Mouse (Mus musculus): ENCODE measurements around the gene Arfip1. TPM values are rescaled to one million over a fixed set of nuclear protein-coding genes. Genes with fewer than 3 reads are reported as not detected.

Arfip1 gene
- total and polyA plus RNA-seq, 2 experiments from 2014 or later, result 10.9 to 42.1 TPM

DNA sequence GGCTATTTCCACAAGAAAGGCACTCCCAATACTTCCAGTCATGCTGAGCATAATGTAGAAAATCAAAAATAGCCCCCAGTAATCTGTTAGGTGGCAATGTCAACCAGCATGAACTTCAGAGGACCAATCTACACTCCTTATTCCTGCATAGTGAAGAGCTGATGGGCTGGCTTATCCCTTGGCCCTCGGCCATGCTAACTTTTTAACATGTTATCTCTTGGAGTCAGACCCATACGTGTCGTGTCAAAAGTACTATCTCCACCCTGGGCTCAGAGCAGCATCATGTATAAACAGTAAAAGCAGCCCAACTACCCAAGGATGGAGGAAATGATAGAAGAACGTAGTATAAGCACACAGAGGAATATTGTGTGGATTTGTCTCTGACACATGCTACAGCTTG lies 111.3 kb downstream of the Arfip1 start:
- Histone ChIP-seq H3K27ac (ENCODE audit: low read depth) (no peak overlapping the region), H3K27me3 (ENCODE audit: control insufficient read depth, insufficient read depth, low read length) (peaks cover 10% of the 10 kb centered on the region; the same call in 1 of the 2 replicates)

DNA sequence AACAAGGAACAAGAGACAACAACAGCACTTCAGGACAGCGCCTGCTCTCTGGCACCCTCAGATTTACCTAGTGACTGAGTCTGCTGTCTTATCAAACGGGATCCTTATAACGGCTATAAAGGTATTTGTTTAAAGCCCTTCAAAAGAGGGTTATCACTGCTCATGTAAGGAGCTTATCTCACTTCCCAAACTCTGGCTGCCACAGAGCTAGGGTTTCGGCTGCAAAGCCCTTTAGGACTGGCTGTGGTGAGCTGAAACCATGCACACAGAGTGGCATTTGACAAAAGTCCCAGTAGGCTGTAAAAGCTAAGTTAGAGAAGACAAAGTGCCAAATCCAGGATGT lies 114.3 kb downstream of the Arfip1 start:
- Histone ChIP-seq H3K4me3 (ENCODE audit: low read depth, low read length) (no peak overlapping the region), H3K4me1 (ENCODE audit: control insufficient read depth, insufficient read depth) (peaks cover 25% of the 10 kb centered on the region; the same call in 1 of the 2 replicates), H3K9ac (replicated peaks; ENCODE audit: low read depth, low read length) (no peak overlapping the region), H3K9me3 (replicated peaks; ENCODE audit: control insufficient read depth, low read length) (no peaks in the 10 kb centered on the region), H3K36me3 (replicated peaks; ENCODE audit: control insufficient read depth, insufficient read depth, low read length) (no peaks in the 10 kb centered on the region), H3K27me3 (ENCODE audit: control insufficient read depth, insufficient read depth, low read length) (no peaks in the 10 kb centered on the region), H3K27ac (ENCODE audit: low read depth) (no peak overlapping the region), H3K4me2 (ENCODE audit: low read depth, low read length) (no peak overlapping the region)
- TF ChIP-seq EP300 (IDR thresholded peaks at IDR 0.05; ENCODE audit: low read depth) (no peak), CTCF (IDR thresholded peaks at IDR 0.05; ENCODE audit: low read depth) (no peak)
- no peak for DNase-seq (ENCODE audit: low spot score)
- 29% methylated on average over 4 of the region's 4 CpGs for WGBS
- no peak for ATAC-seq (ENCODE audit: insufficient read depth, low read depth)

More for the DNA sequence above, 111.3 kb downstream of the Arfip1 start:
- Histone ChIP-seq H3K4me3 (ENCODE audit: low read depth, low read length) (no peak overlapping the region), H3K4me1 (ENCODE audit: control insufficient read depth, insufficient read depth) (peaks cover 26% of the 10 kb centered on the region; the same call in 1 of the 2 replicates), H3K9me3 (replicated peaks; ENCODE audit: control insufficient read depth, low read length) (no peaks in the 10 kb centered on the region), H3K4me2 (ENCODE audit: low read depth, low read length) (no peak overlapping the region), H3K36me3 (replicated peaks; ENCODE audit: control insufficient read depth, insufficient read depth, low read length) (no peaks in the 10 kb centered on the region), H3K9ac (replicated peaks; ENCODE audit: low read depth, low read length) (no peak overlapping the region)
- TF ChIP-seq CTCF (IDR thresholded peaks at IDR 0.05; ENCODE audit: low read depth), result no peak
- TF ChIP-seq EP300 (IDR thresholded peaks at IDR 0.05; ENCODE audit: low read depth), result no peak
- 42% methylated on average over 4 of the region's 4 CpGs for WGBS
- no peak for DNase-seq (ENCODE audit: low spot score)
- ATAC-seq (ENCODE audit: insufficient read depth, low read depth), result no peak

DNA sequence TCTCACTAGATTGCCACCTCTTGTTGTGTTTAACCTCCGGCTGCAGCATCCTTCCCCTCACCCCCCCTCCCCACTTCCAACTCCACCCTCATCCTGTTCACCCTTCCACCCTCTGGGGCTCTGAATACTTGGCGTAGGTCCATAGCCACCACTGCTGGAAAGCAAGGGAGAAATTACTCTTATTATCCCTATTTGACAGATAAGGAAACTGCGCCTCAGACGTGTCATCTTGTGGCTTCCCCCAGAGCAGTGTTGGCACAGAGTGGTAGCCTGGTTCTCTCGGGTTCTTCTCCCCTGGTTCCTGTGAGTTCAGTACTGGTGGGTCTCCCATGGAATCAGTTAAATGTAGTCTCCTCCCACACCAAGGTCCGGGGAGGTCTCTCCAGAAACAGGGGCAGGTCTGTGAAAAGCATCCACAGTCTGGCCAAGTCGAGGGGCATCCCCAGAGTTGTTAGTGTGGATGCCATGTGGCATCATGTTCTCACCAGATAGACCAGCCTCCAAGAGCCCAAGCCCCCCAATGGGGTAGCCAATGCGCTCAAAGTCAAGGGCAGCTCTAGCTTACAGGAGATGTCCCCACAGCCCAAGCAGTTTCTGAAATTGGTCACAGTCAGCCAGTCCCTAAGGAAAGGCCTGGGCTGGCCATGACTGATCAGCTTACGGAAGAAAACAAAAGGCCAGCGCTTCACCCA lies 114.9 kb downstream of the Arfip1 start:
- H3K4me2 ChIP-seq (ENCODE audit: low read depth, low read length), result no peak overlapping the region
- no peak overlapping the region for H3K27ac ChIP-seq (ENCODE audit: low read depth)
- no peaks in the 10 kb centered on the region for H3K36me3 ChIP-seq (replicated peaks; ENCODE audit: control insufficient read depth, insufficient read depth, low read length)
- WGBS, result 42% methylated on average over 10 of the region's 10 CpGs
- no peak overlapping the region for H3K4me3 ChIP-seq (ENCODE audit: low read depth, low read length)
- H3K9ac ChIP-seq (replicated peaks; ENCODE audit: low read depth, low read length), result no peak overlapping the region
- H3K9me3 ChIP-seq (replicated peaks; ENCODE audit: control insufficient read depth, low read length), result no peaks in the 10 kb centered on the region
- no peak for ATAC-seq (ENCODE audit: insufficient read depth, low read depth)
- H3K27me3 ChIP-seq (ENCODE audit: control insufficient read depth, insufficient read depth, low read length), result no peaks in the 10 kb centered on the region
- no peak for TF ChIP-seq EP300 (IDR thresholded peaks at IDR 0.05; ENCODE audit: low read depth)
- no peak for TF ChIP-seq CTCF (IDR thresholded peaks at IDR 0.05; ENCODE audit: low read depth)
- no peak for DNase-seq (ENCODE audit: low spot score)
- H3K4me1 ChIP-seq (ENCODE audit: control insufficient read depth, insufficient read depth), result peaks cover 20% of the 10 kb centered on the region; the same call in 1 of the 2 replicates

DNA sequence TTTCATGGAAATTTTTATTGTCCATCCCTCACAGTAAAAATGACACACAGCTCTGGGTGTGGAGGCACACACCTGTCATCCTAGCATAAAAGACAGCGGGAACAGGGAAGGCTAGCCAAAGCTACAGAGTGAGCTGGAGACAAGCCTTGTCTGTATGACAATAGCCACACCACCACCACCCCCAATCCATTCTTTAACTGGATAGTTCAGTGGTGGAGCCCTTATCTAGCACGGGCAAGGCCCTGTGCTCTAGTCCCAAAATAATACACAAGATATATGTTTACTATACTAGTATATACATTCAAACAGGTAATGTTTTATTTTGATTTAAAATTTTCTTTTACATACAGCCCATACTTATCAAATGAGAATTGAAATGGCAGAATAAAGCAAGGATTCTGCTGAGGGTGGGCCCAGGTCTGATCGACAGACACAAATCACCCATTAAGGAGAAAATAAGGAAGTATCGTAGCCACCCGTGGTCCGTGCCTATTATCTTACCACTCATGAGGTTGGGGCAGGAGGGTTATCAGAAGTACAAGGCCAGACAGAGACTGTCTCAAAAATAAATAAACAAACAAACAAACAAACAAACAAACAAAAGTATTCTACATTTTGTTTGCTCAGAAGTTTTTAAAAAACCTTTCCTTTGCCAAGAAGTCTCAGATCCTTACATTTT lies 116.5 kb downstream of the Arfip1 start:
- H3K27ac ChIP-seq (ENCODE audit: low read depth), result no peak overlapping the region
- WGBS, result 56% methylated on average over 6 of the region's 6 CpGs
- H3K4me1 ChIP-seq (ENCODE audit: control insufficient read depth, insufficient read depth), result peaks cover 23% of the 10 kb centered on the region; the same call in 1 of the 2 replicates
- H3K9me3 ChIP-seq (replicated peaks; ENCODE audit: control insufficient read depth, low read length), result no peaks in the 10 kb centered on the region
- H3K4me3 ChIP-seq (ENCODE audit: low read depth, low read length), result no peak overlapping the region
- no peaks in the 10 kb centered on the region for H3K36me3 ChIP-seq (replicated peaks; ENCODE audit: control insufficient read depth, insufficient read depth, low read length)
- DNase-seq (ENCODE audit: low spot score) (no peak), ATAC-seq (ENCODE audit: insufficient read depth, low read depth) (no peak)
- TF ChIP-seq EP300 (IDR thresholded peaks at IDR 0.05; ENCODE audit: low read depth) (no peak), CTCF (IDR thresholded peaks at IDR 0.05; ENCODE audit: low read depth) (no peak)
- H3K9ac ChIP-seq (replicated peaks; ENCODE audit: low read depth, low read length), result no peak overlapping the region
- H3K4me2 ChIP-seq (ENCODE audit: low read depth, low read length), result no peak overlapping the region
- H3K27me3 ChIP-seq (ENCODE audit: control insufficient read depth, insufficient read depth, low read length), result no peaks in the 10 kb centered on the region

DNA sequence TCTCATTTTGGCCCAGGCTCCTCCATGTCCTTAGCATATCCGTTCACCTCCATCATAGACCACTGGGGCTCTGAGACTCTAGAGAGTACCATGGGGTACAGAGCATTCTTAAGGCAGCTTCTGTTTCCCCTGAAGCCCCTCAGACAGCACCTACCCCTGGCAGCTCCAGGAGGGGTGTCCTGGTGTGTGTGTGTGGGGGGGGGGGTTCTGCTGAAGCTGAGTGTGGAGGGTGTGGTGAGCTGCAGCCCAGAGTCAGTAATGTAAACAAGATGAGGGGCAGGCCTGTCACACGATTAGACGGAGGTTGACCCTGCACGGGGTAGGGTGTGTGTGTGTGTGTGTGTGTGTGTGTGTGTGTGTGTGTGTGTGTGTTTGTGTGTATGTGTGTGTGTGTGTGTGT lies 120.7 kb downstream of the Arfip1 start:
- no peak overlapping the region for H3K27ac ChIP-seq (ENCODE audit: low read depth)
- H3K9ac ChIP-seq (replicated peaks; ENCODE audit: low read depth, low read length), result no peak overlapping the region
- H3K27me3 ChIP-seq (ENCODE audit: control insufficient read depth, insufficient read depth, low read length), result no peaks in the 10 kb centered on the region
- ATAC-seq (ENCODE audit: insufficient read depth, low read depth) (peak; percentile 30; the same call in 1 of the 2 replicates), DNase-seq (ENCODE audit: low spot score) (no peak)
- H3K4me3 ChIP-seq (ENCODE audit: low read depth, low read length), result no peak overlapping the region
- TF ChIP-seq CTCF (IDR thresholded peaks at IDR 0.05; ENCODE audit: low read depth) (no peak), EP300 (IDR thresholded peaks at IDR 0.05; ENCODE audit: low read depth) (no peak)
- no peak overlapping the region for H3K4me2 ChIP-seq (ENCODE audit: low read depth, low read length)
- H3K36me3 ChIP-seq (replicated peaks; ENCODE audit: control insufficient read depth, insufficient read depth, low read length), result no peaks in the 10 kb centered on the region
- peaks cover 14% of the 10 kb centered on the region; the same call in 1 of the 2 replicates for H3K4me1 ChIP-seq (ENCODE audit: control insufficient read depth, insufficient read depth)
- WGBS, result 25% methylated on average over 4 of the region's 4 CpGs
- H3K9me3 ChIP-seq (replicated peaks; ENCODE audit: control insufficient read depth, low read length), result no peaks in the 10 kb centered on the region
